Mouse (Mus musculus) midbrain, embryonic 16.5 days (tissue): ENCODE data around the gene Mfap1b. TPM values are rescaled to one million over a fixed set of nuclear protein-coding genes. Genes with fewer than 3 reads are reported as not detected.
"Not testable (repeated sequence)": the region's sequence is repeated elsewhere in the genome, so short reads cannot be mapped to it uniquely, and the experiment has no call there.

Experiments
- ATAC-seq: fragments of 200-750 bp; cut with Nextera tagmentation; 2 replicates; pipeline ENCODE4 v1.8.0; 2017; ENCODE audit warnings: moderate TSS enrichment
- H3K27ac ChIP-seq: fragments of 300-500 bp; sonication (generic); 2 replicates; pipeline ENCODE4 v1.5.1; 2014; ENCODE audit warnings: mild to moderate bottlenecking, low read length, mixed read lengths
- H3K27me3 ChIP-seq: fragments of 300-500 bp; sonication (generic); 2 replicates; pipeline ENCODE4 v1.6.1; 2014; ENCODE audit warnings: low read depth, low read length, mixed read lengths; ENCODE audit not compliant: control insufficient read depth, insufficient read depth
- H3K36me3 ChIP-seq: fragments of 300-500 bp; sonication (generic); 2 replicates; pipeline ENCODE4 v1.6.1; 2014; ENCODE audit warnings: mild to moderate bottlenecking, low read length, moderate library complexity, mixed read lengths; ENCODE audit not compliant: control insufficient read depth, insufficient read depth
- H3K4me1 ChIP-seq: fragments of 300-500 bp; sonication (generic); 2 replicates; pipeline ENCODE4 v1.6.1; 2014; ENCODE audit warnings: mild to moderate bottlenecking, low read length, mixed read lengths; ENCODE audit not compliant: control insufficient read depth, insufficient read depth
- H3K4me2 ChIP-seq: fragments of 300-500 bp; sonication (generic); 2 replicates; pipeline ENCODE4 v1.6.1; 2014; ENCODE audit warnings: mild to moderate bottlenecking, low read length, mixed read lengths
- H3K4me3 ChIP-seq: fragments of 300-500 bp; sonication (generic); 2 replicates; pipeline ENCODE4 v1.5.1; 2014; ENCODE audit warnings: low read depth, mild to moderate bottlenecking, low read length, moderate library complexity, mixed read lengths
- H3K9ac ChIP-seq: fragments of 300-500 bp; sonication (generic); 2 replicates; pipeline ENCODE4 v1.6.1; 2014; ENCODE audit warnings: low read depth, low read length, mixed read lengths
- H3K9me3 ChIP-seq: fragments of 300-500 bp; sonication (generic); replicated peaks from 2 replicates; pipeline ENCODE4 v1.6.1; 2014; ENCODE audit warnings: mild to moderate bottlenecking, low read length, mixed read lengths; ENCODE audit not compliant: control insufficient read depth, poor library complexity, severe bottlenecking
- WGBS: fragments of 180-500 bp; shearing (Covaris S2); extraction: QIAGEN DNeasy Blood & Tissue Kit; methylation state at CpG from one replicate; pipeline ENCODE4 v1.1.7; 2014; 5-methylcytosine and 5-hydroxymethylcytosine counted together
- polyA plus RNA-seq: library from polyadenylated mRNA; unstranded; fragments of >200 nt; fragmentation: Nextera tagmentation; extraction: Ambion mirVana; gene quantifications from 2 replicates; pipeline ENCODE4 v1.2.1, GENCODE M21; 2015

The Mfap1b gene
- polyA plus RNA-seq, 1 experiment from 2014 or later = 75.4 TPM

DNA sequence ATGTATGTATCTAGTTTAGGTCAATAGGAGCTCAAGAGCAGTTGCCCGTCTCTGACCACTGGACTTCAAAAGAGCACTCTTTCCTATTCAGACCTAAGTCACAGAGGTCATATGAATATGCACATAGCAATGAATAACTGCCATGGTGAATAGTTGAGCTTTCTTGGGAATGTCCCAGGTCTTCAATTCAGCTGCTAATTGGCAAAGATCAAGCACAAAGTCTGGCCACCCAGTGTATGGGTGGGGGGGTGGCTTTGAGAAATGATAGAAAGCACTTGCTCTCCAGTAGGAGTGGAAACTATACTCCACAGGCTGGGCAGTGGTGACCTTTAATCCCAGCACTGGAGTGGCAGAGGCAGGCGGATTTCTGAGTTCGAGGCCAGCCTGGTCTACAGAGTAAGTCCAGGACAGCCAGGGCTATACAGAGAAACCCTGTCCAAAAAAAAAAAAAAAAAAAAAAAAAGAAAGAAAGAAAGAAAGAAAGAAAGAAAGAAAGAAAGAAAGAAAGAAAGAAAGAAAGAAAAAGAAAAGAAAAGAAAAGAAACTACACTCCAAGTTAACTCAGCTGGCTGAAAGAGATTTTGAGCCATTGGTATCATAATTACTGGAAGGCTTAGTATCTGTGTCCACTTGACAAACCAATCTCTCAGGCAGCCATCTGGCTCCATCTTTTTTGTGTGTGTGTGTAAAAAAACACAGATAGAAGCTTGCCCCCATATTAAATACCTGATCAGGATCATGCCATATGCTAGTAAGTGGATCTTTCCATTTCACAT lies 3.8 kb upstream of the Mfap1b start:
- no peak overlapping the region for H3K4me3 ChIP-seq
- no peaks in the 10 kb centered on the region for H3K27me3 ChIP-seq
- no peak overlapping the region for H3K27ac ChIP-seq
- peaks cover 2% of the 10 kb centered on the region; the same call in 1 of the 2 replicates for H3K4me1 ChIP-seq
- WGBS = 83% methylated on average over 3 of the region's 3 CpGs
- ATAC-seq = no peak
- H3K9me3 ChIP-seq = no peaks in the 10 kb centered on the region
- no peak overlapping the region for H3K9ac ChIP-seq
- H3K36me3 ChIP-seq = no peaks in the 10 kb centered on the region
- no peak overlapping the region for H3K4me2 ChIP-seq

GRCm38 (mm10) chr2:121475306-121475705 lies 1.4 kb upstream of the Mfap1b start:
- H3K27ac ChIP-seq, H3K9me3 ChIP-seq, H3K9ac ChIP-seq, H3K36me3 ChIP-seq, H3K4me1 ChIP-seq, ATAC-seq, H3K27me3 ChIP-seq, H3K4me3 ChIP-seq, H3K4me2 ChIP-seq: not testable (repeated sequence)
- 95% methylated on average over 2 of the region's 2 CpGs for WGBS

DNA sequence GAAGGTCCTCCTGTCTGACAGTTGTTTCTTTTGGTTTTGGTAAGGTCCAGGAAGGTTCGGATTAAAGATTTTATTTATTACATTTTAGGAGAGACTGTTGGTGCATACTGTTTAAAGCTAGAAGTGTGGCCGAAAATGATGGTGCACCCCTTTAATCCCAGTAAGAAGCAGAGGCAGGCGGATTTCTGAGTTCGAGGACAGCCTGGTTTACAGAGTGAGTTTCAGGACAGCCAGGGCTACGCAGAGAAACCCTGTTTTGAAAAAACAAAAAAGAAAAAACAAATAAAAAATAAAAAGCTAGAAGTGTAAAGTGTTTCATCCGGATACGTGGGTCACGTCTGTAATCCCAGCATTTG lies 291 bp upstream of the Mfap1b start:
- H3K4me3 ChIP-seq = peak overlapping the region; percentile 47
- H3K36me3 ChIP-seq = no peaks in the 10 kb centered on the region
- H3K4me1 ChIP-seq = peaks cover 2% of the 10 kb centered on the region; the same call in 1 of the 2 replicates
- ATAC-seq = no peak
- peak overlapping the region; percentile 50; the same call in 1 of the 2 replicates for H3K9ac ChIP-seq
- H3K9me3 ChIP-seq = no peaks in the 10 kb centered on the region
- peak overlapping the region; percentile 31 for H3K27ac ChIP-seq
- H3K4me2 ChIP-seq = peak overlapping the region; percentile 50
- no peaks in the 10 kb centered on the region for H3K27me3 ChIP-seq
- 39% methylated on average over 8 of the region's 8 CpGs for WGBS

GRCm38 (mm10) chr2:121472783-121473182 lies 1.1 kb downstream of the Mfap1b start:
- not testable (repeated sequence) for H3K27ac ChIP-seq, H3K9me3 ChIP-seq, H3K27me3 ChIP-seq, H3K4me3 ChIP-seq, H3K4me1 ChIP-seq, ATAC-seq, H3K4me2 ChIP-seq, H3K9ac ChIP-seq, H3K36me3 ChIP-seq
- WGBS = 100% methylated on average over 3 of the region's 3 CpGs

- not testable (repeated sequence) for H3K4me3 ChIP-seq, H3K27ac ChIP-seq, H3K27me3 ChIP-seq, H3K4me1 ChIP-seq, H3K36me3 ChIP-seq, ATAC-seq, H3K9ac ChIP-seq, H3K9me3 ChIP-seq, H3K4me2 ChIP-seq
- 100% methylated on average over 1 of the region's 6 CpGs for WGBS
These were observed 4.9 kb downstream of the Mfap1b start for GRCm38 (mm10) chr2:121468982-121469381.

- H3K4me2 ChIP-seq = no peak overlapping the region
- no peak overlapping the region for H3K4me3 ChIP-seq
- ATAC-seq = no peak
- peaks cover 13% of the 10 kb centered on the region for H3K4me1 ChIP-seq
- H3K9me3 ChIP-seq = no peaks in the 10 kb centered on the region
- 66% methylated on average over 2 of the region's 2 CpGs for WGBS
- no peak overlapping the region for H3K27ac ChIP-seq
- H3K9ac ChIP-seq = no peak overlapping the region
- H3K27me3 ChIP-seq = no peaks in the 10 kb centered on the region
- H3K36me3 ChIP-seq = no peaks in the 10 kb centered on the region; the same call in 1 of the 2 replicates
These were observed 13.8 kb downstream of the Mfap1b start for GRCm38 (mm10) chr2:121460071-121460470.

DNA sequence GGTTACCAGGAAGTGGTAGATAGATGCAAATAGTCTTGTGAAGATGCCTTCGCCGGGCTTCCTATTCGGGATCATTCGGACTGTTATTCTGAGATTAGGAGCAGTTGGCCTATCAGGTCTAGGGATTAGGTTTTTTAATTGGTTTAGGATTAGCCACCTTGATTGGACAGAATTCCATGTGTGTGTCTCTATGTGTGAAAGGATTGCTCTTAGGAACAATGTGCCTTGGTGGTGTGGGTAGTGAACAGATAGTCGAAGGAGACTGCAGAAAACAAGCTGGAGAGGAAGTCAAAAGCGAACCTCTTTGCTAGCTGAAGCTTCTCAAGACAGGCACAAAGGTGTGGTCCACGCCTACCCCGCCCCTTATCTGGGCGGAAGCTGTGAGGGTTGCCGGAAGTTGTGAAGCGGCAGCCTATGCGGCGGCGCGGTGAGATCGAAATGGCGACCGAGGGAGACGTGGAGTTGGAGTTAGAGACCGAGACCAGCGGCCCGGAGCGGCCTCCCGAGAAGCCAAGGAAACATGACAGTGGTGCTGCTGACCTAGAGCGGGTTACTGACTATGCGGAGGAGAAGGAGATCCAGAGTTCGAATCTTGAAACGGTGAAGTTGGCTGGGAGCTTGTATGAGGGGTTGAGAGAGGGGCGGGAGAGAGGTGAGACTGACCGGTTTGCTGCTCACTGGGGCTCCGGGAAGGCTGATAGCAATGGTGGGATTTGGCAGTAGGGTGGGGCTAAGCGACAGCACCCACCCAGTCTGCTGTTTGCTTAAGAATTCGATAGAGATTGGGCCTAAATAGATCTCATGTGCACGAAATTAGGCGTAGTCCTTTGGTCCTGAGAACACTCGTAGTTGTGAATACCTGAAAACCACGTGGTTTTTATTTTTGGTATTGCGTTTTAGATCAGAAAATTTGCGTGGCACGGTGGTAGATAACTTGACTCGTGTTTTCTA lies 16.9 kb downstream of the Mfap1b start, which contains the start of gene Serinc4:
Gene Serinc4, minus strand, starts transcription at position 90 of the 951 bp plus-strand sequence.
- 2% methylated on average over 41 of the region's 41 CpGs for WGBS
- Histone ChIP-seq H3K4me1 (peaks cover 13% of the 10 kb centered on the region), H3K9ac (peak within 1 kb of the TSS; percentile 61), H3K9me3 (no peaks in the 10 kb centered on the region), H3K27ac (peak within 1 kb of the TSS; percentile 78), H3K36me3 (no peaks in the 10 kb centered on the region; the same call in 1 of the 2 replicates), H3K4me3 (peak within 1 kb of the TSS; percentile 69), H3K4me2 (peak within 1 kb of the TSS; percentile 74), H3K27me3 (no peaks in the 10 kb centered on the region)
- ATAC-seq = peak; percentile 93

- H3K36me3 ChIP-seq = no peaks in the 10 kb centered on the region; the same call in 1 of the 2 replicates
- no peaks in the 10 kb centered on the region for H3K27me3 ChIP-seq
- H3K4me1 ChIP-seq = peaks cover 21% of the 10 kb centered on the region
- no peak overlapping the region for H3K4me2 ChIP-seq
- no peak overlapping the region for H3K9ac ChIP-seq
- H3K9me3 ChIP-seq = no peaks in the 10 kb centered on the region
- ATAC-seq = no peak
- H3K4me3 ChIP-seq = no peak overlapping the region
- H3K27ac ChIP-seq = no peak overlapping the region
- WGBS = 88% methylated on average over 5 of the region's 5 CpGs
These were observed 18.3 kb downstream of the Mfap1b start for GRCm38 (mm10) chr2:121455534-121455933.
